Mouse (Mus musculus) ES-Bruce4 (cell line): Measurements from ENCODE around the gene Tbcel.

ENCODE experiments used
- CTCF ChIP-seq: IDR thresholded peaks from one replicate; pipeline ENCODE4 v1.8.1; 2011; ENCODE audit warnings: low read depth, low read length
- EP300 ChIP-seq: IDR thresholded peaks from 2 replicates; pipeline ENCODE4 v1.6.1; 2011; ENCODE audit warnings: low read depth, low read length; ENCODE audit not compliant: insufficient read depth
- POLR2A ChIP-seq: IDR thresholded peaks from one replicate; pipeline ENCODE4 v1.8.1; 2011; ENCODE audit warnings: low read length; ENCODE audit not compliant: insufficient read depth

- no peak for TF ChIP-seq CTCF
- no peak for TF ChIP-seq POLR2A
- no peak for TF ChIP-seq EP300
Measured at GRCm38 (mm10) chr9:42411296-42411695, 96.3 kb downstream of the Tbcel start.
